Mouse (Mus musculus): ENCODE data around the gene Sigmar1.

Gene Sigmar1

GRCm38 (mm10) chr4:41756440-41756839 is 483 bp upstream of the Sigmar1 start:
- no peak for DNase-seq

- DNase-seq, result no peak
Measured at GRCm38 (mm10) chr4:41754797-41755337, 1.1 kb downstream of the Sigmar1 start, which contains the start of gene Galt. Gene Galt (plus strand): TSS chr4:41755228.

- no peak for DNase-seq
Measured at GRCm38 (mm10) chr4:41745021-41745420, 10.9 kb downstream of the Sigmar1 start.

- no peak for DNase-seq
Measured at GRCm38 (mm10) chr4:41744131-41744530, 11.8 kb downstream of the Sigmar1 start.

- DNase-seq, result peak; percentile 94
Measured at GRCm38 (mm10) chr4:41741158-41741560, 14.8 kb downstream of the Sigmar1 start.

GRCm38 (mm10) chr4:41740380-41741157 is 15.4 kb downstream of the Sigmar1 start:
- no peak for DNase-seq

GRCm38 (mm10) chr4:41739260-41739659 is 16.7 kb downstream of the Sigmar1 start:
- DNase-seq, result no peak

- DNase-seq, result no peak
Measured at GRCm38 (mm10) chr4:41738256-41738603, 17.7 kb downstream of the Sigmar1 start.

- DNase-seq, result peak; percentile 72 to 83
Measured at GRCm38 (mm10) chr4:41737602-41738255, 18.2 kb downstream of the Sigmar1 start.

- no peak for DNase-seq
Measured at GRCm38 (mm10) chr4:41731052-41731765, 24.7 kb downstream of the Sigmar1 start, which contains the start of gene Arid3c. Gene Arid3c (minus strand): TSS chr4:41731142.

- no peak for DNase-seq
Measured at GRCm38 (mm10) chr4:41726826-41727621, 28.9 kb downstream of the Sigmar1 start.

- DNase-seq, result peak; percentile 90 to 92
Measured at GRCm38 (mm10) chr4:41722918-41723351, 33.0 kb downstream of the Sigmar1 start, which contains the start of gene Dctn3. Gene Dctn3 (minus strand): TSS chr4:41723170.

GRCm38 (mm10) chr4:41716834-41717233 is 39.1 kb downstream of the Sigmar1 start:
- DNase-seq, result no peak

- peak in 1 of 2 experiments; percentile 60 for DNase-seq
Measured at GRCm38 (mm10) chr4:41715596-41715995, 40.4 kb downstream of the Sigmar1 start.

GRCm38 (mm10) chr4:41715082-41715481 is 40.9 kb downstream of the Sigmar1 start:
- DNase-seq, result no peak

- DNase-seq, result peak; percentile 64 to 76
Measured at GRCm38 (mm10) chr4:41714276-41714675, 41.7 kb downstream of the Sigmar1 start.

GRCm38 (mm10) chr4:41713197-41714067 is 42.5 kb downstream of the Sigmar1 start, which contains the start of gene Rpp25l:
Gene Rpp25l (minus strand): TSS chr4:41713534.
- peak; percentile 88 to 89 for DNase-seq

GRCm38 (mm10) chr4:41712421-41713196 is 43.3 kb downstream of the Sigmar1 start:
- no peak for DNase-seq

- DNase-seq, result no peak
Measured at GRCm38 (mm10) chr4:41711705-41712375, 44.1 kb downstream of the Sigmar1 start.

- DNase-seq, result no peak
Measured at GRCm38 (mm10) chr4:41710229-41710628, 45.7 kb downstream of the Sigmar1 start.
